Mouse (Mus musculus): ENCODE data around the gene Ube2k.

DNA sequence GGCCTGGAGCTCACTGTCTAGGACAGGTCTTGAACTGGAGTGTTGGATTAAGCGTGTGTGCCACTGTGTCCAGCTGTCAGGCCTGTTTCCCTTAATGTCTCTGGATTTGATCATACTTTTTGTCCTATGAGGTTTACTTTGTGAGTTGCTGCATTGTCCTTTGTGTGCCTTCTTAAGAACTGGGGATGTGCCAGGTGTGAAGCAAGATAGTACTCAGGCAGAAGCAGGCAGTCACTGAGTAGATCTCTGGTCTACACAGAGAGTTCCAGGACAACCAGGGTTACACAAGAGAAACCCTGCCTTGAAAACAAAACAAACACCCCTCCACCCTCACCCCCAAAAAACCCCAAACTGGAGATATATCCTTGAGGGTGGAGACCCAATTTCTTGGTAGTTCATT, 12.6 kb downstream of the Ube2k start:
- TF ChIP-seq TAL1 (IDR thresholded peaks at IDR 0.05; ENCODE audit: low read length) (no peak), GATA1 (IDR thresholded peaks at IDR 0.05; ENCODE audit: low read length) (no peak)
